Mouse (Mus musculus): ENCODE results near the gene Bcl2l12. TPM values are rescaled to one million over a fixed set of nuclear protein-coding genes. Genes with fewer than 3 reads are reported as not detected.
A peak's percentile ranks its signal among the peaks of the same experiment; 100 is the strongest.

The Bcl2l12 gene
- total RNA-seq, 4 experiments from 2014 or later = 8.6 to 13.5 (median 11.0) TPM

DNA sequence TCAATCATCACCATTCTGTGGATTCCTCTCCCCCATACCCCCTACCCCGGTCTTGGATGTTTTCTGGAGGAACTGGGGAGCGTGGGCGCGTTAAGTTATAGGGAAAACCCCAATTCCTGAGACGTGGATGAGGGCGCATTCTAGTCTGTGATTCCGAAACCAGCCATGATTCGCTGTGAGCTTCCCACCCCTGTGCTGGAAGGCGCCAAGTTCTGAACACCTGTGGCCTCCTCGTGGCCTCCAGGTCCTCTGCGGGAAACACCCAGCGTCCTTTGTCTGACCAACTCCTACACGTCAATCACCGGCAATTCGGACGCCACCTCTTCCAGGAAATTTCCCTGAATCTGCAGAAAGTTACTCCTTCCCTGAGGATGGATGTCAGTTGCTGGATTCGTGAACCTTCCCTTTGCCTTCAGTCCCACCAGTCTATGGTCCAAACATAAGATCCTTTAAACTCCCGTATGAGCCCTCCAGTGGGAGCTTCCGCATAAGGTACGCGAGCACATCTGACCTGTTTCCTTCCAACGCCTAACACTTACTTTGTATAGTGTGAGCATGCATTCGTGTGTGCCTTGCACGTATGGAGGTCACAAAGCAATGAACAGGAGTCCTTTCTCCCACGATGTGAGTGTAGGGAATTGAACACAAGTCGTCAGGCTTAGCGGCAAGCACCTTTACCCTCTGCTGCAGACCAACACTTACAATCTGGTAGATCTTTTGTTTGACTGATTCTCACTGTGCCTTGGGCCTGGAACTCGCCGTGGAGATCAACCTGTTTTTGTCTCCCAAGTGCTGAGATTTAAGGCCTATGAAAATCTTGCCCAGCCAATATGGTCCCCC is 11.4 kb downstream of the Bcl2l12 start:
- no peak for DNase-seq (ENCODE audit: low spot score)

GRCm38 (mm10) chr7:44986192-44986878 is 12.2 kb downstream of the Bcl2l12 start, which contains the start of gene Prmt1:
Gene Prmt1, minus strand, starts transcription at chr7:44986568.
- peak; percentile 99 for DNase-seq (ENCODE audit: low spot score)

DNA sequence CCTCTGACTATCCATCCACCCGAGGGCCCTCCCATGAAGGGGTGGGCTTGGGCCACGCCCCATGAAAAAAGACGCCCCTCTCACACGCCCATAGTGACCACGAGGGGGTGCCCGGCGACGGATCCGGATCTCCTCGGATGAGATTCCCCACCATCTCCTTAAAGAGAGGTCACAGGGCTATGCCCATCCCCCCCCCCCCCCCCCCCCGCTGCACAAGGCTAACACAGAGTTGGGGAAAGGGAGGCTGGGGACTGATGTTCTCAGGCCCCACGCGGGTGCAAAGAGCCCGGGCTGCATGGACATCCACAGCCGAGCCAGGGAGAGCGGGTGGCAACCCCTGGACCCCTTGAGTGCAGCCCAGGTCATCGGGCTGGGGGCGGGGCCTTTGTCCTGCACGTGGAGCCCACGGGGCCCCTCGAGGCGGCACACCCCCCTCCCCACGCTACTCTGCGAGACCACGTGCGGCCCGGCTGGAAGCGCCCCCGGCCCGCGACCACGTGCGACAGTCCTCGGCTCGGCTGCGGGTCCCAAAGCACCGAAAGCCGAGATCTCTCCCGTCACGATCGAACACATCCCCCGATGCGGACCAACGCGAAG is 12.8 kb downstream of the Bcl2l12 start:
- peak; percentile 51 for DNase-seq (ENCODE audit: low spot score)

DNA sequence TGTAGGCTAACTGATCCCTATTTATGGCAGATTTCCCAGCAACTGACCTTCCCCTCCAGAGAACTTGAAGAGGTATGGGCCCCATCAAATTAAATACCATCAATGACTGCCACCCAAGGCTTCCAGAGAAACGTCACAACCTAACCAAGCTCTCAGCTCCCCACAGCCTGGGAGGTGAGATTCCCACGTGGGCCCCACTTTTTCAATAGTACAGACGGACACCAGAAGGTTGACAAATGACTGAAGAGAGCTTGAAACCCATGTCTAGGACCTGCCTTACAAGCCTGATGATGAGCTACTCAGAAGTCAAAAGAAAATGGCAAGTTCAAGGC is 13.7 kb downstream of the Bcl2l12 start:
- no peak for DNase-seq (ENCODE audit: low spot score)

DNA sequence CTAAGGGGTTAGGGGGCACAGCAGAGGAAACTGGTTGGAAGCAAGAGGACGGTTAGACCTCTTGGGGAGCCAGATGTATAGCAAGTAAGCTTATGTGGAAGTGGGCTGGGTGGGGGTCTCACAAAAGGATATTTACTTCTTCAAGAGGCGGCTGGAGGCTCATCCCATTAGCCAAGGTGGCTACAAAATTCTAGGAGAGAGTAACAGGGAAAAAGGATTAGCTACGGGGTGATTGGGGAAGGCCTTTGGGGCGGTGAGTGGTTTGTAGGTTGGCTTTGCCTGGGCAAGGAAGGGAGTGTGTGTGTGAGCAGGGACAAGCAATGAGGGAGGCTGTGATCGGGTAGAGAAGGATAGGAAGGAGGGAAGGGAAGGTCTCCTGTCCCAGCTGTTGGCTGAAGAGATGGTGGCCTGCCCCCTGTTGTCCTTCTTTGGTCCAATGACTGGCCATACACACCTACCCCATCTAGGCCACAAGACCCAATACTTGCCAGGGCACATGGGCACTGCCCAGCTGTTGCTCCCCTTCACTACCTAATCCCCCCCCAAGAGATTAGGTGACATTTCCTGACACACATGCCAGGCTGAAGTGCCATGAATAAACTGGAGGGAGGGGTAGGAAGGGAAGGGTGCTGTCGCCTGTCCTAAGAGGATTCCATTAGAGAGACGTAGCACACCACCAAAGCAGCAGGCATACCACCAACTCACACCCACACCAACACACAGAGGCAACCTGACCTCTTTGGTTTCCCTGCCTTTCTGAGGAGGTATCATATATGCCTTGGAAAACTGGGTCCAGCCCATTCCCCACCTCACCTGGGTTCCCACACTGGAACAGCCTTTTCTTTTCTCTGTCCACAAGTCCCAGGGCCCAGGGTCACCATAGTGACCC is 14.3 kb downstream of the Bcl2l12 start:
- DNase-seq (ENCODE audit: low spot score) = no peak

DNA sequence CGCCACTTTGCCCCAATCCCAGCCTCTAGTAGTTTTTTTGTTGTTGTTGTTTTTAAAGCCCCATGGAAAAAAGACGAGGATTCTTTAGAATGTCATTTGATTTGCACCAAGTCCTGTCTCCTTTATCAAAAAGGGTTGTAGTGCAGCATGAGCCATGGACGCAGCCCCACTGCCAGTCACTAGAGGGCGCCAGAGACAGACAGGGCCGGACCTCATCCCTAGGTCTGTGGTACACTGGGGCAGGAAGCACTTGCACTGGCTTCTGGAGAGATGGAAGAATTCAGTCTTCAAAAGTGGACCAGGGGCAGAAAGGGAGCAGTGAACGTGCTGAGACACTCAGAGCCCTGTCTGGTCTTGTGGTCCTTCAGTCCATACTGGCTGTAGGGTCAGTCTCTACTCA is 15.4 kb downstream of the Bcl2l12 start:
- DNase-seq (ENCODE audit: low spot score) = peak; percentile 85

- no peak for DNase-seq (ENCODE audit: low spot score)
These were observed 17.0 kb downstream of the Bcl2l12 start for GRCm38 (mm10) chr7:44981539-44981938.

- DNase-seq (ENCODE audit: low spot score) = no peak
These were observed 20.2 kb downstream of the Bcl2l12 start for GRCm38 (mm10) chr7:44978300-44978699.

DNA sequence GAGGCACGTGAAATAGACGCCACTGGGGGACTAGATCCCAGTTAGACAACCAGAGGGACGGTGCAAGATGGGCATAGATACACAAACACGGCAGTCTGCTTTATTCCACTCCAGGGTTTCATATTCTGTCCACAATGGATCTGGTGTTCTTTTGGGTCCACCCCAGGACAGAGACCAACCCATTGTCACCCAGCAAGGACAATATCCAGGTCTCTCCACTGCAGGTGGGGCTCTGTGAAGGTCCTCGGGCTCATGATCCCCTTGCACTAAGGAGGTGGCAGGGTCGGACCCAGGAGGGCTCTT is 23.4 kb downstream of the Bcl2l12 start:
- DNase-seq (ENCODE audit: low spot score) = no peak

GRCm38 (mm10) chr7:44974383-44975116 is 24.0 kb downstream of the Bcl2l12 start, which contains the start of gene Cpt1c:
Gene Cpt1c, minus strand, starts transcription at chr7:44974851.
- DNase-seq (ENCODE audit: low spot score) = peak; percentile 72

DNA sequence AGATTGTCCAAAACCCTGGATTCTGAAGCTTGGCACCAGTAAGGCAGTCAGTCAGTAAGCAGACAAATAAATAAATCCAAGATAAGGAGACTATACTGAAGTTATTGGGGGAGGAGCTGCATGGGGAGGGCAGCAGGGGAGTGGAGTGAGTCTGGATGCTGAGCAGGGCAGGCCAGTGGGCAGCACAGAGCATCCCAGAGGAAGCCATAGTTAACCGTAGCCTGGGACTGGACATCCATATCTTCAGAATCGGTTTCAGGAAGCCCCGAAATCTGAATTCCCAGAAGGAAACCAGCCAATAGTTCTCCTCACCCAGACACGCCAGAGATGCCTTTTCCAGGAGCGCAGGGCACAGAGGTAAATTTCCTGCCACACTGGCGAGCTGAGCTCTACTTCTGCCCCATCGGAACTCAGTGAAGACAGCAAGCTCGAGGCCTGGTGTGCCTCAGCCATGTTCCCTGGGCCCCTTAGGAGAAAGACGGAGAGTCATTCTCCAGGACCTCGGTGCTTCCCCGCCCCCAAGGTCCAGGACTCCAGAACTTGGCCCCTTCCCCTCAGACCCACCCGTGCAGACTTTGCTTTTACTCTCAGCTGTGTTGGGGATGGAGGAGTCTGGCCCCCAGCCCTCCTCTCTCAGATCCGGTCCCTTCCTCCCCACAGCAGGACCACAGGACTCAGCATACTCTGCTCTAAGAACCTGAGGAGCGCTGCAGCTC is 24.9 kb downstream of the Bcl2l12 start:
- DNase-seq (ENCODE audit: low spot score) = no peak

- no peak for DNase-seq (ENCODE audit: low spot score)
These were observed 27.4 kb downstream of the Bcl2l12 start for GRCm38 (mm10) chr7:44971142-44971541.

DNA sequence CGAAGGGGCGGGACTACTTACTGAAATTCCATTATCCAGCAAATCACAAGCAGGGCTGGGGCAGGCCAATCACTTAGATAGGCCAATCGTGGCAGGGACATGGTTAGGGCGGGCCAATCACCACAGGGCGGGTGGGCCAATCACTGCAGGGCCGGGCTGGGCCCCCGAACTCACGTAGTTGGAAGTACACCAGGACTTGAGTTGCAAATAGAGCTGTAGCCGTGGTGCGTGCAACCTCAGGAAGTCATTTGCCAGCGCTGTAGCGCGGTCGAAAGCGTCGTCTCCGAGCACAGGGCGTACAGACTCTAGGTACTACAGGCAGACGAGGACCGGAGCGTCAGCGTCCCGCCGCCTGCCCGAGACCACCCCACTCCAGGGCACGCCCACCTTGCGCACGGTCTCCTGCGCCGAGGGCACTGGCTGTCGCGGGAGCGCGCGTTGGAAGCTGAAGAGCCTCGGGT is 28.3 kb downstream of the Bcl2l12 start:
- DNase-seq (ENCODE audit: low spot score) = peak; percentile 82

DNA sequence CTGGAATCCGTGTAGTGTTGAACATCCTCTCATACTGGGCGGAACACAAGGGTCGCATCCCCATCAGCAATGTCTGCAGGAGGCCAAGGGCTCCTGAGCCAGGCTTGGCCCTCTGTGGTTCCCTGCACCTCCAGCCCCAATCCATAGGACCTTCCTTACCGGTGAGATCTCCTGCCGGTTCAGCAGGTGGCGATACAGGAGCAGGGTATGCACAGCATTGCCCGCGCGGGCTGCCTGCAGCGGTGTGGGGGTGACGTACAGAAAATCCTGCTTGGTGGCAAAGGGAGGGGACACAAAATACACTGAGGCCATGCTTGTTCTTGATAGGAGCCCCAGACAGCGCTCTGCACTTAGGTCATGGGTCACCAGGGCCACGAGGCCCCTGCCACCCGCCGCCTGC is 31.9 kb downstream of the Bcl2l12 start:
- DNase-seq (ENCODE audit: low spot score) = no peak

DNA sequence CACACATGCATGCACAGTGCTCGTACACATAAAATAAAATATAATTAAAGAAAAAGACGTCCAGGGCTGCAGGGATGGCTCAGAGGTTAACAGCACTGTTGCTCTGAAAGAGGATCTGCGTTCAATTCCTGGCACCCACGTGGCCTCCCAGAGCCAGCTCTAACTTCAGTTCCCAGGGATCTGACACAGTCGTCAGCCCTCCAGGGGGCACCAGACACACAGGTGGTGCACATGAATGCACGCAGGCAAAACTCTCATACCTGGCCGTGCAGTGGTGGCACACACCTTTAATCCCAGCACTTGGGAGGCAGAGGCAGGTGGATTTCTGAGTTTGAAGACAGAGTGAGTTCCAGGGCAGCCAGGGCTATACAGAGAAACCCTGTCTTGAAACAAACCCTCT is 32.5 kb downstream of the Bcl2l12 start:
- no peak for DNase-seq (ENCODE audit: low spot score)

GRCm38 (mm10) chr7:44964990-44965389 is 33.5 kb downstream of the Bcl2l12 start:
- no peak for DNase-seq (ENCODE audit: low spot score)

- DNase-seq (ENCODE audit: low spot score) = no peak
These were observed 35.7 kb downstream of the Bcl2l12 start for GRCm38 (mm10) chr7:44962831-44963230.

DNA sequence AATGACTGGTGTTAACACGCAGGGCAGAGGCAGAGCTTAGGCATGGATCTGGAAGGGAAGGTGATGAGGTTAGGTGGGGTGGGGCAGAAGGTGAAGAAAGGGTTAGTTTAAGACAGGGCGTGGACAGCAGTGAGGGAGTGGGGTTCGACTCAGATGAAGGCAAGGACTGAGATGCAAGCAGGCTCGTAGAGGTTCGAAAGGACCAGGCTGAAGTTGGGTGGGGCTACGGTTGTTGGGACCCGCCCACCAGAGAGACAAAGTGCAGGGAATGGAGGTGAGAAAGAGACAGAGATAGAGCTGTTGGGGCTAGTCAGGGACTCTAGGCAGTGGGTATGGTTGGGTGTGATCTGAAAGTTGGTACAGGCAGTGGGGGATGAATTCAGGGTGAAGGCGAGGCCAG is 36.2 kb downstream of the Bcl2l12 start:
- no peak for DNase-seq (ENCODE audit: low spot score)

DNA sequence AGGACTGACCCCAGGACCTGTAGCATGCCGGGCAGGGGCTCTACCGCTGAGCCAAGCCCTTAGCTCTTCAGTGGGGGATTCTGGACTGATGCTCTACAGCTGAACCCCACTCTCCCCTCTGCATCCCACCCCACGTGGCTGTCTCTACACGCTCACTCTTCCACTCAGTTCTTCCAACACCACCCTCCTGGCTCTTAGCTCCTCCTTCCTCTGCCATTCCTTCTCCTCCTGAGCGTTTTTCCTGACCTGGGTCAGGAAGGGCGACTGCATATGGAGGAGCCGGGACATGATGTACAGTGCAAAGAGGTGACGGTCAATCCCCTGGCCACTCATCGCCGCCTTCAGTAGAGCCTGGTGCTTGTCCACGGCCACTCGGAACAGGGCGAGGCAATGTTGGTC is 38.0 kb downstream of the Bcl2l12 start:
- no peak for DNase-seq (ENCODE audit: low spot score)

DNA sequence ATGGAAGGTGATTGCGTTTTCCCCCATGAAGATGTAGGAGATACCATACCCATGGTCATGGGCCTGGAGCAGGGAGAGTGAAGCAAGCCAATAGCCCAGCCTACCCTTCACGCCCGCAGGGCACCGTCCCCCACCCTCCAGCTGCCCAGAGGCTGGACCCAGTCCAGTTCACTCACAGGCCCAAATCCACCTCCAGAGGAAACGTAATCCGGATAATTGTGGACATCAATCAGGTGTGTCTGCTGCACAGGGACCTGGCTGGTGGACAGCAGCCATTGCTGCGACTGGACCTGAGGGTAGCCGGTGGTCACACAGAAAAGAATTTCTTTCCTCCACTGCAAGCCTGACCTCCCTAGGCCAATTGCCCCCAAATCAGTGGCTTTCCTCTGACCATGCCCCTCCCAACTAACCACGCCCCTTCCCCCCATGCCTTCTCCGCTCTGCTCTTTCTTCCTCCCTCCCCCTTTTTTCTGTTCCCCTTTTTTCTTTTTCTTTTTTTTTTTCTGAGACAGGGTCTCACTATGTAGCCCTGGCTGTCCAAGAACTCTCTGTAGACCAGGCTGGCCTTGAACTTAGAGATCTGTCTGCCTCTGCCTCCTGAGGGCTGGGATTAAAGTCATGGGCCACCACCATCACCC is 38.5 kb downstream of the Bcl2l12 start:
- DNase-seq (ENCODE audit: low spot score) = no peak

Data from heart, adult 8-10 months (tissue).